Mouse (Mus musculus): ENCODE results near the gene Fyn. TPM values are rescaled to one million over a fixed set of nuclear protein-coding genes. Genes with fewer than 3 reads are reported as not detected.

Fyn gene
- polyA plus RNA-seq, 1 experiment from 2014 or later = 20.2 TPM

DNA sequence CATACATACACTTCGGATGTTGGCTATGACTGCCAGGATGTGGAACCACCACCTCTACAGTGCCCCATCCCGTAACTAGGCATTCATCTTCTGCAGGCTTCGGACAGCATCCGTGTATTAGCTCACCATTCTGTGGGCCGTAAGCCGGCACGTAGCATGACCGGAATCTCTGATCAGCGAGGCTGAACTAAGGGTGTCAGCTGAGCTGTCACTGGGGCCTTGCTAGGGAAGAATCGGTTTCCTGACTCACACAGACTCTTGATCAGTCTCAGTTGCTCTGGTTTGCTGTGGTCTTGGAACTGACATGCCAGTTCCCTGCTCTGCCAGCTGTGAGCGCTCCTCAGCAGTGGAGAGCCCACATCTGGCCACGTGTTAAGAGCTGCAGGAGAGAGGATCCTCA lies 137.7 kb downstream of the Fyn start:
- ATAC-seq (ENCODE audit: insufficient read depth, low FRiP score) = no peak
- no peak overlapping the region for H3K4me2 ChIP-seq (ENCODE audit: low read depth, low read length)
- H3K4me3 ChIP-seq (replicated peaks; ENCODE audit: low read length) = no peak overlapping the region
- H3K9me3 ChIP-seq (replicated peaks; ENCODE audit: control insufficient read depth, low read length) = no peaks in the 10 kb centered on the region
- no peak overlapping the region for H3K9ac ChIP-seq (ENCODE audit: low read length)
- no peaks in the 10 kb centered on the region for H3K36me3 ChIP-seq (ENCODE audit: control insufficient read depth, insufficient read depth, low read length)
- peaks cover 39% of the 10 kb centered on the region for H3K4me1 ChIP-seq (ENCODE audit: control insufficient read depth, insufficient read depth, low read length)
- H3K27ac ChIP-seq (ENCODE audit: low read length) = no peak overlapping the region
- WGBS = 83% methylated on average over 12 of the region's 12 CpGs
- H3K27me3 ChIP-seq (ENCODE audit: control insufficient read depth, insufficient read depth, low read length) = no peaks in the 10 kb centered on the region

DNA sequence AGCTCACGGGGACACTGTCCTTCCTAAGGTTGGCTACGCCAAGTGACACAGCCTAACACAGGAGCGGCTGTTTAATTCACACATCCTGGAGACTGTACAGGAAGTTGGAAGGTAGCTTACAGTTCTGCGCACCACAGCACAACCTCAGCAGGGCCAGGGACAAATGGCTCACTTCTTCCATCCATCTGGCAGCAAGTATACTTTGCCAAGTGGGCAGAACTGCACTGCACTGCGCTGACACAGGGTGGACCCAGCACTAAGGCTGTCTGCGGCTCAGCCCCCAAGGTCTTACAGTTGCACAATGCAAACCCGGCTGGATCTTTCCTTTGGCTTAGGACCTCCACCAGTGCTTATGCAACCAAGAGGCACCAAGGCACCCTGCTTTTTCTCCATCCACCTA lies 138.2 kb downstream of the Fyn start:
- WGBS = 81% methylated on average over 7 of the region's 7 CpGs
- H3K9me3 ChIP-seq (replicated peaks; ENCODE audit: control insufficient read depth, low read length) = no peaks in the 10 kb centered on the region
- H3K27me3 ChIP-seq (ENCODE audit: control insufficient read depth, insufficient read depth, low read length) = no peaks in the 10 kb centered on the region
- H3K36me3 ChIP-seq (ENCODE audit: control insufficient read depth, insufficient read depth, low read length) = no peaks in the 10 kb centered on the region
- no peak overlapping the region for H3K4me3 ChIP-seq (replicated peaks; ENCODE audit: low read length)
- no peak overlapping the region for H3K9ac ChIP-seq (ENCODE audit: low read length)
- no peak for ATAC-seq (ENCODE audit: insufficient read depth, low FRiP score)
- no peak overlapping the region for H3K27ac ChIP-seq (ENCODE audit: low read length)
- H3K4me1 ChIP-seq (ENCODE audit: control insufficient read depth, insufficient read depth, low read length) = peaks cover 35% of the 10 kb centered on the region
- H3K4me2 ChIP-seq (ENCODE audit: low read depth, low read length) = no peak overlapping the region

DNA sequence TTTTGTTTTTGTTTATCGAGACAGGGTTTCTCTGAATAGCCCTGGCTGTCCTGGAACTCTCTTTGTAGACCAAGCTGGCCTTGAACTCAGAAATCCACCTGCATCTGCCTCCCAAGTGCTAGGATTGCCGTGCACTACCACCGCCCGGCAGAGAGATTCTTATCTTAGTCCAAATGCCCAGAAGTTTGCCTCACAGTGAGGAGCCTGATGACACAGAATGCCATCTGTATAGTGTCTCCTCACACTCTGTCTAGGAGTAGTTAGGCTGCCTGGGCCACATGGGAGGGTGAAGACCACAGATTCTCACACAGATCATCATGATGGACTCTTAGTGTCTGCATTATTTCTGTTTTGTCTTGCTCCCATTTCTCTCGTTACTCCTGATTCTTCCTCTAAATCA lies 140.1 kb downstream of the Fyn start:
- ATAC-seq (ENCODE audit: insufficient read depth, low FRiP score) = no peak
- no peak overlapping the region for H3K4me3 ChIP-seq (replicated peaks; ENCODE audit: low read length)
- H3K9ac ChIP-seq (ENCODE audit: low read length) = no peak overlapping the region
- H3K4me1 ChIP-seq (ENCODE audit: control insufficient read depth, insufficient read depth, low read length) = peaks cover 36% of the 10 kb centered on the region
- no peaks in the 10 kb centered on the region for H3K27me3 ChIP-seq (ENCODE audit: control insufficient read depth, insufficient read depth, low read length)
- no peak overlapping the region for H3K4me2 ChIP-seq (ENCODE audit: low read depth, low read length)
- no peaks in the 10 kb centered on the region for H3K9me3 ChIP-seq (replicated peaks; ENCODE audit: control insufficient read depth, low read length)
- no peaks in the 10 kb centered on the region for H3K36me3 ChIP-seq (ENCODE audit: control insufficient read depth, insufficient read depth, low read length)
- 82% methylated on average over 5 of the region's 5 CpGs for WGBS
- no peak overlapping the region for H3K27ac ChIP-seq (ENCODE audit: low read length)

DNA sequence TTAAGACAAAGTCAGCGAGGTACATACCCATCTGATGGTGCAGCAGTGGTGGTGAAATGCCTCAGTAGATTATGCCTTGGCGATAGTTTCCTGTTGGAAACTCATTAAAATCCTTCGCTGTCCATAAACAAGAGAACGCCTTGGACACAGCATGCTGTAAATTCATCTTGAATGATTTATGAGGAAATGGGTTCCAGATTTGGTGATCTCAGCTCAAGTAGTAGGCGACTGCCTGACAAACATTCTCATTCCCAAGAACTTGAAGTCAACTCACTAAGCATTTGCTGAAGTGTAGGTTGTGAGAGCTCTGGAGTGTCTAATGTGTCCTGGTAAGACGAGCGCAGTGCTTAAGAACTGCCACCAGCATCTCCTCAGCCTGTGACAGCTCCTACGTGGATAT lies 141.3 kb downstream of the Fyn start:
- no peak overlapping the region for H3K4me2 ChIP-seq (ENCODE audit: low read depth, low read length)
- no peaks in the 10 kb centered on the region for H3K36me3 ChIP-seq (ENCODE audit: control insufficient read depth, insufficient read depth, low read length)
- no peaks in the 10 kb centered on the region for H3K27me3 ChIP-seq (ENCODE audit: control insufficient read depth, insufficient read depth, low read length)
- H3K27ac ChIP-seq (ENCODE audit: low read length) = no peak overlapping the region
- peaks cover 32% of the 10 kb centered on the region for H3K4me1 ChIP-seq (ENCODE audit: control insufficient read depth, insufficient read depth, low read length)
- no peaks in the 10 kb centered on the region for H3K9me3 ChIP-seq (replicated peaks; ENCODE audit: control insufficient read depth, low read length)
- no peak for ATAC-seq (ENCODE audit: insufficient read depth, low FRiP score)
- H3K4me3 ChIP-seq (replicated peaks; ENCODE audit: low read length) = no peak overlapping the region
- 64% methylated on average over 8 of the region's 8 CpGs for WGBS
- no peak overlapping the region for H3K9ac ChIP-seq (ENCODE audit: low read length)

GRCm38 (mm10) chr10:39512631-39513314 lies 144.1 kb downstream of the Fyn start:
- ATAC-seq (ENCODE audit: insufficient read depth, low FRiP score) = 0 out of 2 replicates have a peak, but pooled peaks have one; percentile 41
- Histone ChIP-seq H3K36me3 (ENCODE audit: control insufficient read depth, insufficient read depth, low read length) (no peaks in the 10 kb centered on the region), H3K27ac (ENCODE audit: low read length) (peak overlapping the region; percentile 66), H3K27me3 (ENCODE audit: control insufficient read depth, insufficient read depth, low read length) (no peaks in the 10 kb centered on the region), H3K9ac (ENCODE audit: low read length) (no peak overlapping the region), H3K4me2 (ENCODE audit: low read depth, low read length) (no peak overlapping the region), H3K4me3 (replicated peaks; ENCODE audit: low read length) (no peak overlapping the region), H3K4me1 (ENCODE audit: control insufficient read depth, insufficient read depth, low read length) (peaks cover 19% of the 10 kb centered on the region; the same call in 1 of the 2 replicates), H3K9me3 (replicated peaks; ENCODE audit: control insufficient read depth, low read length) (no peaks in the 10 kb centered on the region)
- 60% methylated on average over 14 of the region's 14 CpGs for WGBS

- H3K9me3 ChIP-seq (replicated peaks; ENCODE audit: control insufficient read depth, low read length) = no peaks in the 10 kb centered on the region
- H3K4me2 ChIP-seq (ENCODE audit: low read depth, low read length) = no peak overlapping the region
- no peaks in the 10 kb centered on the region for H3K36me3 ChIP-seq (ENCODE audit: control insufficient read depth, insufficient read depth, low read length)
- no peak overlapping the region for H3K4me3 ChIP-seq (replicated peaks; ENCODE audit: low read length)
- 96% methylated on average over 8 of the region's 8 CpGs for WGBS
- no peak overlapping the region for H3K27ac ChIP-seq (ENCODE audit: low read length)
- ATAC-seq (ENCODE audit: insufficient read depth, low FRiP score) = no peak
- no peak overlapping the region for H3K9ac ChIP-seq (ENCODE audit: low read length)
- H3K4me1 ChIP-seq (ENCODE audit: control insufficient read depth, insufficient read depth, low read length) = peaks cover 17% of the 10 kb centered on the region; the same call in 1 of the 2 replicates
- no peaks in the 10 kb centered on the region for H3K27me3 ChIP-seq (ENCODE audit: control insufficient read depth, insufficient read depth, low read length)
Measured at GRCm38 (mm10) chr10:39514916-39515315, 146.3 kb downstream of the Fyn start.

GRCm38 (mm10) chr10:39516541-39517133 lies 148.0 kb downstream of the Fyn start:
- no peak for ATAC-seq (ENCODE audit: insufficient read depth, low FRiP score)
- Histone ChIP-seq H3K9me3 (replicated peaks; ENCODE audit: control insufficient read depth, low read length) (no peaks in the 10 kb centered on the region), H3K27me3 (ENCODE audit: control insufficient read depth, insufficient read depth, low read length) (no peaks in the 10 kb centered on the region), H3K9ac (ENCODE audit: low read length) (no peak overlapping the region), H3K4me3 (replicated peaks; ENCODE audit: low read length) (no peak overlapping the region), H3K36me3 (ENCODE audit: control insufficient read depth, insufficient read depth, low read length) (no peaks in the 10 kb centered on the region), H3K4me1 (ENCODE audit: control insufficient read depth, insufficient read depth, low read length) (peaks cover 12% of the 10 kb centered on the region), H3K27ac (ENCODE audit: low read length) (no peak overlapping the region), H3K4me2 (ENCODE audit: low read depth, low read length) (no peak overlapping the region)
- 83% methylated on average over 6 of the region's 6 CpGs for WGBS

- H3K36me3 ChIP-seq (ENCODE audit: control insufficient read depth, insufficient read depth, low read length) = no peaks in the 10 kb centered on the region
- no peak overlapping the region for H3K27ac ChIP-seq (ENCODE audit: low read length)
- no peak overlapping the region for H3K4me3 ChIP-seq (replicated peaks; ENCODE audit: low read length)
- H3K27me3 ChIP-seq (ENCODE audit: control insufficient read depth, insufficient read depth, low read length) = no peaks in the 10 kb centered on the region
- H3K9ac ChIP-seq (ENCODE audit: low read length) = no peak overlapping the region
- 60% methylated on average over 9 of the region's 9 CpGs for WGBS
- H3K4me2 ChIP-seq (ENCODE audit: low read depth, low read length) = no peak overlapping the region
- peaks cover 12% of the 10 kb centered on the region for H3K4me1 ChIP-seq (ENCODE audit: control insufficient read depth, insufficient read depth, low read length)
- ATAC-seq (ENCODE audit: insufficient read depth, low FRiP score) = no peak
- no peaks in the 10 kb centered on the region for H3K9me3 ChIP-seq (replicated peaks; ENCODE audit: control insufficient read depth, low read length)
Measured at GRCm38 (mm10) chr10:39517375-39517774, 148.7 kb downstream of the Fyn start.

GRCm38 (mm10) chr10:39518232-39518631 lies 149.6 kb downstream of the Fyn start:
- ATAC-seq (ENCODE audit: insufficient read depth, low FRiP score) = no peak
- Histone ChIP-seq H3K27ac (ENCODE audit: low read length) (peak overlapping the region; percentile 15; the same call in 1 of the 2 replicates), H3K4me3 (replicated peaks; ENCODE audit: low read length) (no peak overlapping the region)

More at GRCm38 (mm10) chr10:39518232-39518631, 149.6 kb downstream of the Fyn start:
- no peaks in the 10 kb centered on the region for H3K9me3 ChIP-seq (replicated peaks; ENCODE audit: control insufficient read depth, low read length)
- WGBS = 49% methylated on average over 8 of the region's 8 CpGs
- H3K27me3 ChIP-seq (ENCODE audit: control insufficient read depth, insufficient read depth, low read length) = no peaks in the 10 kb centered on the region
- H3K9ac ChIP-seq (ENCODE audit: low read length) = 0 out of 2 replicates have a peak overlapping the region, but pooled peaks have one; percentile 41
- H3K4me2 ChIP-seq (ENCODE audit: low read depth, low read length) = no peak overlapping the region
- H3K36me3 ChIP-seq (ENCODE audit: control insufficient read depth, insufficient read depth, low read length) = no peaks in the 10 kb centered on the region
- H3K4me1 ChIP-seq (ENCODE audit: control insufficient read depth, insufficient read depth, low read length) = peaks cover 10% of the 10 kb centered on the region
